Mouse (Mus musculus): ENCODE data around the gene Rac3. TPM values are rescaled to one million over a fixed set of nuclear protein-coding genes. Genes with fewer than 3 reads are reported as not detected.

The Rac3 gene
- total RNA-seq, 2 experiments from 2014 or later = 0.36 to 1.6 TPM

DNA sequence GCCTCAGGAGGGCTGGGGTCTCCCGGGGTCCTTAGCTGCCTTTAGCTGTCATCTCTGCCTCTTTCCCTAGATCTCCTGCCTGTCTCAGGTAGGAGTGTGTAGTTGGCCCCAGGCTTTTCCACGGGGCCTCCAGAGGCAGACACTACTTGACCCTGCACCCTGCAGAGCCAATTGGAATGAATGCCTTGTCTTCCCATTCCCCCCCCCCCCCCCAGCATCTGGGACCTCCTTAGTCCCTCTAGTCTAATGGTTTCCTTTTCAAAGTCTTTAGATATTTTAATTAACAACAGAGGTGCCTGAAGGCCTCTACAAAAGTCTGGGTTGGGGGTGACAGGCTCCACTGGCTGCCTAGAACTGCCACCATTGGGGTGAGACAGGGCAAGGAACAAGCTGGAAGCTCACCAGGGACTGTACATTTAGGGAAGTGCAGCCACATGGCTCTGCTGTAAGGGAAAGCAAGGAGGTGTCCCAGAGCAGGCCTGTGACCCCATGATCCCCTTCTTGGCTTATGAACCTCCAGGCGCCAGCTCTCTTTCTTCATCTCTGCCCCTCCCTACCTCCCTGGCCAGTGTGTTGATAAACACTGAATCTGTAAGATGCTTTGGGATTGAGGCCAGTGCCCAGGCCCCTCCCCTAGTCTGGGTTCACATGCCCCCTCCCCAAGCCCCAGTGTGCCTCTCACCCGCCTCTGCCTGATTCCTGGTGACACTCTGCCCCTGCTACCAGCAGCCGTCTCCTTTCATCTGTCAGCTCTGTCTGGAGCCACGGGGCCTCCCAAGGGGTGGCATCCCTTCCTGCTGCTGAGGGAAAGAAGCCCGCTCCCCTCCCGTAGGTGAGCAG lies 16.6 kb upstream of the Rac3 start:
- intact Hi-C loops (cut with DNase I) = no loop called here
- DNase-seq = no peak

DNA sequence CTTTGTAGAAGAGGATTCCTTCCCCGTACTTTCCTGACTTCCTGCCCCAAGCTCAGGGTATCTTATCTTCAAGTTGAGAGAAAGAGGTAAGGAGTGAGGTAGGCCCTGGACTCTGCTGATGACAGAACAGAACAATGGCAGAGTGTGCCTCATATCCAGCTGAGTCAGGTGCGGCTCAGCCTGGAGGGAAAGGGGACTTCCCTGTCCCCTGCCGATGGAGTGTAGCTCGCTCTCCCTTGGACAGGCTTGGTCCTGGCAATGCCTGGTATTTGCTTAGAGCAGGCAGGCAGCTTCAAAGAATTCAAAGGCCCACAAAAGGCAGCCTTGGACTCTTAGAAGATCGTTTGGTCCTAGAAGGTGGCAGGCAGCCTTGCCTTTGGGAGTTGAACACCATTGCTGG lies 15.2 kb upstream of the Rac3 start:
- intact Hi-C loops (cut with DNase I) = no loop called here
- DNase-seq = no peak

DNA sequence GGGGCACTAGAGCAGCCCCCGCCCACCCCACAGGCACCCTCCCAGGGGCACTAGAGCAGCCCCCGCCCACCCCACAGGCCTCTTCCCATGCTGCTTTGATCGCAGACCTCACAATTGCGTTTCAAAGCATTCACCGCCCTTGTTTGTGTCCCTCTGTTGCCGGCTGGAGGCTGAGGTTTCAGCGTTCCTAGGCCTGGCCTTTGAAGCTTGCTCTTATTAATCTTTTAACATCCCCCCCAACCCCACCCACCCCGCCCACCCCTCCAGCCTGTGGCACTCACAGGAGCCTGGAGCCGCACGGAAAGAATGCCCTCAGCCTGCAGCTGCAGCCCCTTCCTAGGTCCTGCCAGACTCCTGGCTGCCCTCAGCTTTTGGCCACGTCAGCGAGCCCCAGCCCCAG lies 14.0 kb upstream of the Rac3 start:
- intact Hi-C loops (cut with DNase I) = no loop called here
- DNase-seq = no peak

DNA sequence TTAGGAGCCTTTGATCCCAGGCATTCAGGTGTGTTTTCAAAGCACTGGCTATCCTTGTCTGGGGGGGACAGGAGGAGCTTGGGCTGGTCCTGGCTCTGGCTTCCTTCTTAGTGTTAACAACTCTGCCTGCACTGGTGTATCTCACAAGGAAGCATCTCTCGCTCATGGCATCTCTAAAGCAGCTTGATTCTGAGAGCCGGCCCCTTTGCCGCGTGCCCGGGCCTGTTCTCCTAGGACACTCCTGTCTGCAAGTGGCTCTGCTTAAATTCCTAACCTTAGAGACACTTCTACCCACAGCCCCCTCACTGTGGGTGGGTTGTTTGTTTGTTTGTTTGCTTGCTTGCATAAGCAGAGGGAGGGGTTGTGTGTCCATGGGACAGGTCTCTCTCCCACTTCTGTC lies 13.3 kb upstream of the Rac3 start:
- no peak for DNase-seq
- intact Hi-C loops (cut with DNase I) = no loop called here

DNA sequence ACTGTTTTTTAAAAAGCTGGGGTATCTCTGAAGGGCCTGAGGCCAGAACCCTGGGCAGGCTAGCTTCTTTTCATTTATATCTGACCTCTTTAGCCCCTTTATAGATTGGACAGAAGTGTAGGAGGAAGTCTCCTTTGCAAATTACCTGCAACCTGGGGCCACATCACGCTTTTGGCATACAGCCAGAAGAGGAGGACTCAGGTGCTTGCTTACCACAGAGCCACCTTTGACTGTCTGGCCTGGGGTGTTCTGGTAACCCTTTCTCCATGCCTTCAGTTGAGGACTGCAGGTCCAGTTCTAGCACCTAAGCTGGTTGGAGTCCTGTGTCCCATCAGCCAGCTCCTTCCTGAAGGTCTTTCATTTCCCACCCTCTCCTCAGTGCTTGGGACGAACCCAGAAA lies 11.7 kb upstream of the Rac3 start:
- intact Hi-C loops (cut with DNase I) = no loop called here

DNA sequence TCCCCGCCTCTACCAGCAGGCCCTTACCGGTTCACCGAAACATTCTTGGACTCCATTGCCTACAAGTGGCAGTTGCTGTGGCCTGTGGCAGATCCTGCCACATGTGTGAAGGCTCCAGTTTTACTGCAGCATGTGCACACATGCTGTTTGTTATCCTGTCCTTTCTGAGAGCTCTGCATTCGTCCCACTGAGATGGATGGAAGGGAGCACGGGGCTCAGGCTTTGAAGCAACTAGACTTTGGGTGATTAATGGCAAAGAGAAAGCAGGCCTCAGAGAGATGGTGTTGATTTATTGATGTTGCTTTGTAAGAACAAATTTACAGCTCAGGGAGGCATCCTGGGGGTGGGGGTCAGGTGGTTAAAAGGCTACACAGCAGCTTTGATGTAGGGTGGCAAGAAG lies 10.6 kb upstream of the Rac3 start:
- intact Hi-C loops (cut with DNase I) = loop anchor here (5.0 kb wide), 3 partner anchors 128 to 218 kb away; partner anchors contain the start of genes Arhgdia and Slc25a10
- no peak for DNase-seq

More for the DNA sequence above, 11.7 kb upstream of the Rac3 start:
- no peak for DNase-seq

DNA sequence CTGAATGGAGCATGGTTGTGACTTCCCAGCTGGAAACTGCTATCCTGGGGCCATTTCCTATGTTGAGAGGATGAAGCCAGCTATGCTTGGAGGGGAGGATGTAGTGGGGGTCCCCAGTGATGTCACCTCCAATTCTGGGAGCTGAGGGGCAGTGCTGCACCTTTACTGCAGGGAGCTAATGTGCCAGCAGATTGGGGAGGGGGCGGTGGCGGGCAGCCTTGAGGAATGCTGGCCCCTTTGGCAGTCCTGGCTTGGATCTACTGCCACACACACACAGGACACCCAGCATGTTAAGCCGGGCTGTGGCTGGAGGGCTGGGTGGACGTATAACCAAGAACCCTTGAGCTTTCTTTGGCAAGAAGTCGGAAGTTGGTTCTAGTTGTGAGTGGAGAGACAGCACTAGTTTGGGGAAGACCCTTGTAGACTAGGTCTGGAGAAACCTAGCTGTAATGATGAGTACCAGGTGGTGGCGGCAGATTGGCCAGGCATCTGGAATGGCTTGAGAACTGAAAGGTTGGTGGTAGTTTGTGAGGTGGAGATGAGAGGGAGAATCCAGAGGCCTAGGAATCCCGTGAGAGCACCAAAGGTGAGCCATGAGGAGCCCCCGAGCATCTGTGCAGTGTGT lies 9.2 kb upstream of the Rac3 start:
- DNase-seq = no peak
- intact Hi-C loops (cut with DNase I) = loop anchor here (1.0 to 5.0 kb wide), 5 partner anchors 53 to 220 kb away; partner anchors contain the start of genes Arhgdia and Slc25a10

DNA sequence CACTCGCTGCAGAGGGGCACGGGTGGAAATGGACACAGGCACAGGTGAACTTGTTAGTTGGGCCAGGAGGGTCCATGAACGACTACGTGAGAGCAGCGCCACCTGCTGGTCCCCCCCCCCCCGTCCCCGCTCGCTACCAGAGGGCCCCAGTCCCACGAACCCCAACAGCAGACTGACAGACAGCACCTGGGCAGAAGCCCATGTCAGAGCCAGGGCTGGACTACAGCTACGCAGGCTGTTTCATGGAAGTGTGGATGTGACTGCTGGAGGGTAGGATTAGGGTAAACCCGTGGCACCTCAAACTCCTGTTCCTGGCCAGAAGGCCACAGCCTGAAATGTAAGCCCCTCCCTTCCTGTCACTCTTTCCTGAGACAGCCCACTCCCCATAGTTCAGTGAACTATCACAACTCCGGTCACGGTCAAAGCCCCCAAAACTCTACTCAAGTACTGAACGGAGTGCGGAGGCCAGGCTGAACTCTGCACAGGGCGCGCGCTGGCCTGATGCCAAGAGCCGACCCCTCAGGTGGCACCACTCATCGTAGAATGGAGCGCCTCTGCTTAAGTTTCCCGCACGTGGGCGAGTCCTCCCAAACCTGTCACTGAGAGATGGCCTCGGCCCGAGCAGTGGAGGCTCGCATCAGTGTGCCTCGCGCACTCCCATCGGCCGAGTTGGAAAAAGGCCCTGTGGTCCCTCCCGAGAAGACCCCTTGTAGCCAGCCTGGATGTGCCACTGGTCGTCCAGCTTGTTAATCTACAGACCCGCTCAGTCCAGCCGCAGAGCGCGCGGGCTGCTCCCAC lies 8.3 kb upstream of the Rac3 start:
- intact Hi-C loops (cut with DNase I) = loop anchor here (1.0 to 5.0 kb wide), 5 partner anchors 54 to 221 kb away; partner anchors contain the start of genes Arhgdia and Slc25a10
- DNase-seq = peak; percentile 67 to 70

DNA sequence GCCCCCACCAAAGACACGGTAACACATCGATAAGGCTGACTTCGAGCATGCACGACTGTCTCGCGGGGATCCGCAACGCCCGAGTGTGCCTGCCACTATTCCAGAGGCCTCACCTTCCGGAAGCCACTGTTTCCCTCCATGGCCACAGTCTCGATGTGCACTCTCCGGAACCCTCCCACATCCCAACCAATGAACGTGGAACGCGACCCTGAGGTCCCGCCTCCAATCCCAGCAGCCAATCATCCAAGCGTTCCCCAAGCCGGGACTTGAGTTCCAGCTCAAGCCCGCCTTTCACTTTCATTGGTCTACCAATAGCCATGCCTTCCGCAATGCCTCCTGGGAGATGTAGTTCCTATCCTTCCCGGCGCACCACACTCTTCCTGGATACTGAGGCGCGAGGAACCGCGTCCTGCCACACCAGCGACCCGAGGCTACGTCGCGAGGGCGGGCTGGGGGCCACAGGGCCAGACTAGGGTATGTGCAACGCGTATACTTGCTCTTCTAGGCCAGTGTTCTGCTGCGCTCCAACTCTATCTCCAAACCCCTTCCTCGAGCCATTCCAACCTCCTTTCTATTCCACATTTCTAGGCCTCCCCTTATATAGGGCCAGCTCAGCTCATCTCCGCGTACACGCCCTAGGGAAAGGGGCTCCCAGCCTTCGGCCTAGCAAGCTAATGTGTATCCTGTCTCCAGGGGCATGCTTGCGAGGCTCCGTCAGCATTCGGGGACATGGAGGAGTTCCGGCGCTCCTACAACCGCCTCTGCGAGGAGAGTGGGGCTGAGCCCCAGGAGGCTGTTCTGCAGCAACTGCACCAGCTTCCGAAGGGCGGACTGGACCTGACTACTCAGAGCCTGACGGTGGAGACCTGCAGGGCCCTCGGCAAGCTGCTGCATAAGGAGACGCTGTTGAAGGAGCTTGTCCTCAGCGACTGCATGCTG lies 7.4 kb upstream of the Rac3 start, which contains the start of the genes Cenpx and Lrrc45:
Cenpx (minus strand) TSS at position 159 of the 939 bp plus-strand sequence.
Lrrc45 (plus strand) TSS at position 346 of the 939 bp plus-strand sequence.
- peak; percentile 94 for DNase-seq
- intact Hi-C loops (cut with DNase I) = loop anchor here (5.0 kb wide), 3 partner anchors 132 to 222 kb away; partner anchors contain the start of genes Arhgdia and Slc25a10

DNA sequence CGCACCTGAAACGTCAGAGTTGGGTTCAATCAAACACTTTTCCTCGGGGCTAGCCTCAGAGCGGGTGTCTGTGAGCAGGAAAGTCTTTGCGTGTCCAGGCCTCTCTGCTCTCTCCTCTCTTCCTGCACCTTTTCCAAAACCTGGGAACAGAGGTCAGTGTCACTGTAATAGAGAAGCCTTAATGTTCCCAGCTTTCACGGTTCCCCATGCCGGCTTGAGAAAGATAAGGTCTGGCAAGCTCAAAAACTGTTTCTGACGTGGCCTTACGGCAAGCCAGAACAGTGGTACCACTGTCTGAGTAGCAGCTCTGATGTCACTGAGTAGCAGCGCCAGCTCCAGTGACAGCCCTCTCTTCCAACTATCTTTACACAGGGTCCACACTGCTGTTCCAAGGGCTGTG lies 6.7 kb upstream of the Rac3 start:
- intact Hi-C loops (cut with DNase I) = loop anchor here (5.0 kb wide), 3 partner anchors 132 to 222 kb away; partner anchors contain the start of genes Arhgdia and Slc25a10
- DNase-seq = no peak

DNA sequence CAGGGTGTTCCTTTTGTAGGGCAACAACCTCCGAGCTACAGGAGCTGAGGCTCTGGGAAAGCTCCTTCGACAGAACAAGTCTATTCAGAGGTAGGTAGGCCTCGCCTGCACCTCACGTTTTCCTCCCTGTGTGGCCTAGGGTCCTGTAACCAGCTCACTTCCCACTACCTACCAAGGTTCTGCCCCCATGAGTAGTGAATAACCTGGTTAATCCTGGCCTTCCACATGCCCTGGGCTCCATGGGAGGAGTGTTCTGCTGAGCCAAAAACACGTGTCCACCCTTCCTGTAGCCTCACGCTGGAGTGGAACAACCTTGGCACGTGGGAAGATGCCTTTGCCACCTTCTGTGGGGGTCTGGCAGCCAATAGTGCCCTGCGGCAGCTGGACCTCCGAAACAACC lies 6.1 kb upstream of the Rac3 start:
- intact Hi-C loops (cut with DNase I) = no loop called here
- DNase-seq = no peak

DNA sequence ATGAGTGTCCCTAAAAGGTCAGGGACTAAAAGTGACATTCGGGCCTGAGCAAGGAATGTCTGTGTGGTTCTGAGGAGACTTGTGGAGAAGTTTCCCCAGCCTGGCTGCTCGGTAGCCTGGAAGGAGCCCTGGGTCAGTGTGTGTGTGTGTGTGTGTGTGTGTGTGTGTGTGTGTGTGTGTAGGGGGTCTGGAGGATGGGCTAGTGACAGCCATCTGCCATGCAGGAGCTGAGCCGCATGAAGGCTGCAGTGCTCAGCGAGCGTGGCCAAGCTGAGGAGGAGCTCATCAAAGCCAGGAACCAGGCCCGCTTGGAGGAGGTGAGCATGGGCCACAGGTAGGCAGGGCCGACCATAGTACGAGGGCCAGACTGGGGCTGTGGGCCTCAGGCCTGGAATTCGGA lies 2.0 kb upstream of the Rac3 start:
- intact Hi-C loops (cut with DNase I) = no loop called here
- no peak for DNase-seq

DNA sequence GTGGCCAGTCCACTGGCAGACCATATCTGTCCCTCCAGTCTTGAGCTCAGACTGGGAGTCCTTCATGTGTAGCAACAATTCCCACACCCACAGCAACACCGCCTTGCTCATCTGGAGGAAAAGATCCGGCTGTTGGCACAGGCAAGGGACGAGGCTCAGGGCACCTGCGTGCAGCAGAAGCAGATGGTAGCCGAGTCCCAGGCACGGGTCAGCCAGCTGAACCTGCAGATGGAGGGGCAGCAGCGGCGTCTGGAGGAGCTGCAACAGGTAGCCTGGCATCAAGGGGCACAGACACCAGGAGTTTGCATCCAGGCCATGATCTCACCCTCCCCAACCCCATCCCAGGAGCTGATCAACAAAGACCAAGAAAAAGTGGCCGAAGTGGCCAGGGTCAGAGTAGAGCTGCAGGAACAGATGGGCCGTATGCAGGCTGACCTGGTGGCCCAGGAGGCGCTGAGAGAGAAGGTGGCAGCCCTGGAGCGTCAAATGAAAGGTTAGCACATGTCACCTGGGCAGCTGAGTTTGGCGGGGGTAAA lies 1.4 kb upstream of the Rac3 start:
- intact Hi-C loops (cut with DNase I) = loop anchor here (1.0 to 5.0 kb wide), 3 partner anchors 29 to 187 kb away; no protein-coding TSS in a partner anchor
- no peak for DNase-seq

DNA sequence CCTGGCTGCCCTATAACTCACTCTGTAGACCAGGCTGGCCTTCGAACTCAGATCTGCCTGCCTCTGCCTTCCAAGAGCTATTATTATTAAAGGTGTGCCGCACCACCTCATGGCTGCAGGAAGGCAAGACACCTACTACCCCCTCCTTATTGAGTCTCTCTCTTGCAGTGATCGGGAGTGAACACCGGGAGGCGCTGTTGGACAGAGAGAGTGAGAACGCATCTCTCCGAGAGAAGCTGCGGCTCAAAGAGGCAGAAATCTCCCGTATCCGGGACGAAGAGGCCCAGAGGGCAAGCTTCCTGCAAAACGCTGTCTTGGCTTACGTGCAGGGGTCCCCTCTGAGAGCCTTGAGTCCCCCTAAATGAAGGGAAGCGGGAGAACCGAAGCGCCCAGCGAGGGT lies 820 bp upstream of the Rac3 start:
- intact Hi-C loops (cut with DNase I) = loop anchor here (1.0 to 5.0 kb wide), 3 partner anchors 28 to 187 kb away; no protein-coding TSS in a partner anchor

DNA sequence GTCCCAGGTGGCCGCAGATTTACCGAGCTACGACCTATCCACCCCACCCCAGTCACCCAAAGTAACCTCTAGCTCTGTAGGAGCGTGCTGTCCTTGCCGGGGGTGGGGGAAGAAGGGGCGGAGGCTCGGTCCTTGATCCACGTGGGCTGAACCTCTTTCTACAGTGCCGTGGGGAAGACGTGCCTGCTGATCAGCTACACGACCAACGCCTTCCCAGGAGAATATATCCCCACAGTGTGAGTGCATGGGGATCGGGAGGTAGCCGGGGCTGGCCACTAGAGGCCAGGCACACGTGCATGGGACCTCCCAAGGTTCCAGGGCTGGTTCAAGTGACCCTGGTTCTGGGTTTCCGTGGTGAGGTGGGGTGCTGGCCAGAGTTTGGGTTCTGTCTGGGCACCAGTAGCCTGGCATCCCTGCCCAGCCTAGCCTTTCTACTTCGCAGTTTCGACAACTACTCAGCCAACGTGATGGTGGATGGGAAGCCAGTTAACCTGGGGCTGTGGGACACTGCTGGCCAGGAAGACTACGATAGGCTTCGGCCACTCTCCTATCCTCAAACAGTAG lies 879 bp downstream of the Rac3 start:
- intact Hi-C loops (cut with DNase I) = loop anchor here (5.0 kb wide), 1 partner anchor 185 kb away; no protein-coding TSS in a partner anchor
- no peak for DNase-seq

More for the DNA sequence above, 820 bp upstream of the Rac3 start:
- peak; percentile 87 to 94 for DNase-seq

DNA sequence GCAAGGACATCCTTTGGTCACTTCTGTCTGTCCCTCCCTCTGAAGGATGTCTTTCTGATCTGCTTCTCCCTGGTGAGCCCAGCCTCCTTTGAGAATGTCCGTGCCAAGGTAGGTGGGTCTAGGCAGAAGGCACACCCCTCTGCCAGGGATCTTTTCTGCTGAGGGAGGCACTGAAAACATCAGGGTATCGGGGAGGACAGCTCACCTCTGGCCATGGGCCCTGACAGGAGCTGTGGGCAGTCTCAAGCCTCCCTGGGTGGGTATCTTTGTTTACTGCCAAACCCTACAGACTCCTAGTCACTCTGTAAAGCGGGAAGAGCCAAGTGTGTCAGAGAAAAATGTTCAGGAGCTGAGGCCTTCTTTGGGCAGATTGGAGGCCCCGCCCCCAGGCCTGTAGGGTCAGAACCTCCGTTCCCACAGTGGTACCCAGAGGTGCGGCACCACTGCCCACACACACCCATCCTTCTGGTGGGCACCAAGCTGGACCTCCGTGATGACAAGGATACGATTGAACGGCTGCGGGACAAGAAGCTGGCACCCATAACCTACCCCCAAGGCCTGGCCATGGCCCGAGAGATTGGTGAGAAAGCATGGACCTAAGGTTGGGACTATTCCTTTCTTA lies 1.6 kb downstream of the Rac3 start:
- no peak for DNase-seq

DNA sequence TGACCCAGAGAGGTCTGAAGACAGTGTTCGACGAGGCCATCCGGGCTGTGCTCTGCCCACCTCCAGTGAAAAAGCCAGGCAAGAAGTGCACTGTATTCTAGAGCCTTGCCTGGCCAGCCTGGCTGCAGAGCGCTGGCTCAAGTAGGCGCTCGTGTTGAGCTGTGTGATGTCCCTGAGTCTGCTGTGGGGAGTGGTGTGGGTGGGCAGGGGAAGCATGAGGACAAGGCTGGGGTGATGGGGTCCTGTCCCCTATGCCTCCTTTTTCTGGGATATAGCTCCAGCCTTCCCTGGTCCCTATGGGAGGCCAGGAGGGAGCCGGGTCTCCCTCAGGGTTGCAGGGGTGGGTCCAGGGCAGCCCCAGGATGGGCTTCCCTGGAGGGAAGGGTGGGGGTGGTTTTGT lies 2.2 kb downstream of the Rac3 start:
- DNase-seq = no peak
- intact Hi-C loops (cut with DNase I) = loop anchor here (5.0 kb wide), 1 partner anchor 184 kb away; no protein-coding TSS in a partner anchor

More for the DNA sequence above, 1.6 kb downstream of the Rac3 start:
- intact Hi-C loops (cut with DNase I) = loop anchor here (5.0 kb wide), 1 partner anchor 184 kb away; no protein-coding TSS in a partner anchor

Data from heart, postnatal 36 days (tissue).